Mouse (Mus musculus): Measurements from ENCODE around the gene Nbea. TPM values are rescaled to one million over a fixed set of nuclear protein-coding genes. Genes with fewer than 3 reads are reported as not detected.

The Nbea gene
- total RNA-seq, 1 experiment from 2014 or later: 0.23 TPM

GRCm38 (mm10) chr3:55587972-55588946 lies 595.2 kb downstream of the Nbea start:
- no peak for ATAC-seq (ENCODE audit: extremely low read depth, insufficient number of reproducible peaks, low FRiP score, poor library complexity, severe bottlenecking)

DNA sequence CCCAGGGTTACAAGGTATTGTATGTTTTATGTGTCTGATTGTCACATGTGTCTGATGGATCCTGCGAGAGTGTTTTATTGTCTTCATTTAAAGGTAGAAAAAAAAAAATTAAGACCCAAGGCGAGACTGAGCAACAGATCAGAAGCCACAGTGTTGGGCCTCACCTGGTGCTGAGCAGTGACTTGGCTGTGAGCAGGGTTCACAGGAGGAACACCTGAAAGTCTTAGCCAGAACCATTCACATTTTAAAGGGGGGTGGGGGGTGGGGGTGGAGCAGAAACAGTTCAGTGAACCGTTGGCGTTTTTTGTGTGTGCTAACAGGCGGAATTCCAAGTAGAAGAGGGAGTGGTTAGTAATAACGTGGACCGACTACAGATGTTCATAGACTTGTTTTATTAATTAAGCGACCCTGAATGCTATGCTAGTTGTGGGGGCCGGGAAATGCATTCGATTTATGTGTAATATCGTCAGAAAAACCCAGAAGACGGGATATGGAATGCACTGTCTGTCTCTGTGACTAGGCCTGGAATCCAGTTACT lies 596.0 kb downstream of the Nbea start:
- ATAC-seq (ENCODE audit: extremely low read depth, insufficient number of reproducible peaks, low FRiP score, poor library complexity, severe bottlenecking): no peak
